Mouse (Mus musculus) limb, embryonic 14.5 days (tissue): ENCODE results near the gene Gm20388. TPM values are rescaled to one million over a fixed set of nuclear protein-coding genes. Genes with fewer than 3 reads are reported as not detected.

Source experiments
- ATAC-seq: fragments of 200-750 bp; cut with Nextera tagmentation; 2 replicates; pipeline ENCODE4 v1.8.0; 2017; ENCODE audit warnings: low read depth, moderate number of reproducible peaks, moderate TSS enrichment; ENCODE audit not compliant: low FRiP score
- DNase-seq: peaks from one replicate; pipeline ENCODE4 v3.0.0-alpha.2; 2015; ENCODE audit warnings: low spot score
- H3K27ac ChIP-seq: fragments of 300-500 bp; sonication (generic); replicated peaks from 2 replicates; pipeline ENCODE4 v1.5.1; 2014; ENCODE audit warnings: low read depth, mild to moderate bottlenecking, low read length, moderate library complexity, mixed read lengths
- H3K27me3 ChIP-seq: fragments of 300-500 bp; sonication (generic); 2 replicates; pipeline ENCODE4 v1.6.1; 2014; ENCODE audit warnings: low read length, mixed read lengths; ENCODE audit not compliant: control insufficient read depth, insufficient read depth
- H3K36me3 ChIP-seq: fragments of 300-500 bp; sonication (generic); 2 replicates; pipeline ENCODE4 v1.6.1; 2014; ENCODE audit warnings: mild to moderate bottlenecking, low read length, moderate library complexity, mixed read lengths; ENCODE audit not compliant: control insufficient read depth, insufficient read depth
- H3K4me1 ChIP-seq: fragments of 300-500 bp; sonication (generic); 2 replicates; pipeline ENCODE4 v1.6.1; 2014; ENCODE audit warnings: antibody characterized with exemption, low read length, mixed read lengths; ENCODE audit not compliant: control insufficient read depth, insufficient read depth
- H3K4me2 ChIP-seq: fragments of 300-500 bp; sonication (generic); replicated peaks from 2 replicates; pipeline ENCODE4 v1.6.1; 2014; ENCODE audit warnings: low read depth, mild to moderate bottlenecking, low read length, moderate library complexity; ENCODE audit not compliant: severe bottlenecking
- H3K4me3 ChIP-seq: fragments of 300-500 bp; sonication (generic); replicated peaks from 2 replicates; pipeline ENCODE4 v1.5.1; 2014; ENCODE audit warnings: low read length
- H3K9ac ChIP-seq: fragments of 300-500 bp; sonication (generic); 2 replicates; pipeline ENCODE4 v1.6.1; 2014; ENCODE audit warnings: mild to moderate bottlenecking, low read depth, low read length, moderate library complexity; ENCODE audit not compliant: severe bottlenecking
- H3K9me3 ChIP-seq: fragments of 300-500 bp; sonication (generic); 2 replicates; pipeline ENCODE4 v1.6.1; 2016; ENCODE audit warnings: low read length; ENCODE audit not compliant: control insufficient read depth
- POLR2A ChIP-seq: fragments of 200-500 bp; IDR thresholded peaks from 2 replicates; pipeline ENCODE4 v1.8.0; 2012; ENCODE audit warnings: inconsistent platforms, mild to moderate bottlenecking, moderate library complexity, borderline replicate concordance; ENCODE audit not compliant: insufficient read depth, insufficient read length; ENCODE audit errors: extremely low read depth
- WGBS: fragments of 180-500 bp; shearing (Covaris S2); extraction: QIAGEN DNeasy Blood & Tissue Kit; methylation state at CpG from one replicate; pipeline ENCODE4 v1.1.7; 2014; 5-methylcytosine and 5-hydroxymethylcytosine counted together
- polyA plus RNA-seq, 2 experiments: library from polyadenylated mRNA; depleted of rRNA in 1 of 2; stranded (reverse) in 1 of 2; unstranded in 1 of 2; fragments of >200 nt; fragmentation: Nextera tagmentation in 1 of 2; extraction: Ambion mirVana in 1 of 2; gene quantifications; 2 replicates each; pipeline versions ENCODE4 v1.2.1 to v1.2.3; 2012 to 2014

The Gm20388 gene
- polyA plus RNA-seq, 2 experiments = 1.9 to 49.9 TPM

DNA sequence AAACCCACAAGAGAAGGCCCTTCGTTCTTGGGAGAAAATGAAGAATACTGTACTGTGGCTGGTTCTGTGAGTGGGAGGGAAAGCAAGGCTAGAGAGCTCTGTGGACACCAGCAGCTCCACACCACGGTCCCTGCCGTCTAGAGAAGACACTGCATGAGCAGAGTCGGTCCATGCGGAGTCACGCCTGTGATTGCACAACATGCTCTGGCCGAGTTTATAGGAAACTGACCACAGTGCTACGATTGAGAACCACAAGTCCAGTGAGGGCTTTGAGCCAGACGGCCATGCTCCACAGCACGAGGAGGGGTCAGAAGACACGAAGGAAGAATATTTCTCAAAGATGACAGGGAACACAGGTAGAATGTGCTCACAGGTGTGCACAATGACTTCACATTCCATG, 3387.7 kb downstream of the Gm20388 start:
- WGBS = 91% methylated on average over 11 of the region's 11 CpGs
- TF ChIP-seq POLR2A = no peak
- H3K27me3 ChIP-seq = no peaks in the 10 kb centered on the region
- H3K9ac ChIP-seq = no peak overlapping the region
- H3K4me3 ChIP-seq = no peak overlapping the region
- H3K36me3 ChIP-seq = peaks cover 14% of the 10 kb centered on the region
- DNase-seq (no peak), ATAC-seq (no peak)
- no peak overlapping the region for H3K27ac ChIP-seq
- no peaks in the 10 kb centered on the region for H3K9me3 ChIP-seq
- H3K4me2 ChIP-seq = no peak overlapping the region
- H3K4me1 ChIP-seq = no peaks in the 10 kb centered on the region

DNA sequence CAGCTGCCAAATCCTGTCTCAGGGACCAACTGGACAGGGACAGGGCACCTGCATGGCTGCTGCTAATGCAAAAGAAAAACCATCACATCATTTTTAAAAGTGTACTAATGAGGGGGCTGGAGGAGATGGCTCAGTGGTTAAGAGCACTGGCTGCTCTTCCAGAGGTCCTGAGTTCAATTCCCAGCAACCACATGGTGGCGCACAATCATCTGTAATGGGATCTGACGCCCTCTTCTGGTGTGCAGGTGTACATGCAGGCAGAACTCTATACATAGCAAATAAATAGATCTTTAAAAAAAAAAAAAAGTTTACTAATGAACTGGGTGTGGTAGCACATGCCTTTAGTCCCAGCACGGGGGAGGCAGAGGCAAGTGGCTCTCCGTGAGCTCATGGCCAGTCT, 3398.1 kb downstream of the Gm20388 start:
- TF ChIP-seq POLR2A = no peak
- Histone ChIP-seq H3K27ac (no peak overlapping the region), H3K4me3 (no peak overlapping the region), H3K9ac (no peak overlapping the region), H3K36me3 (peaks cover 16% of the 10 kb centered on the region), H3K9me3 (no peaks in the 10 kb centered on the region), H3K27me3 (no peaks in the 10 kb centered on the region), H3K4me1 (no peaks in the 10 kb centered on the region), H3K4me2 (no peak overlapping the region)
- WGBS = 75% methylated on average over 4 of the region's 4 CpGs
- DNase-seq = no peak
- no peak for ATAC-seq

DNA sequence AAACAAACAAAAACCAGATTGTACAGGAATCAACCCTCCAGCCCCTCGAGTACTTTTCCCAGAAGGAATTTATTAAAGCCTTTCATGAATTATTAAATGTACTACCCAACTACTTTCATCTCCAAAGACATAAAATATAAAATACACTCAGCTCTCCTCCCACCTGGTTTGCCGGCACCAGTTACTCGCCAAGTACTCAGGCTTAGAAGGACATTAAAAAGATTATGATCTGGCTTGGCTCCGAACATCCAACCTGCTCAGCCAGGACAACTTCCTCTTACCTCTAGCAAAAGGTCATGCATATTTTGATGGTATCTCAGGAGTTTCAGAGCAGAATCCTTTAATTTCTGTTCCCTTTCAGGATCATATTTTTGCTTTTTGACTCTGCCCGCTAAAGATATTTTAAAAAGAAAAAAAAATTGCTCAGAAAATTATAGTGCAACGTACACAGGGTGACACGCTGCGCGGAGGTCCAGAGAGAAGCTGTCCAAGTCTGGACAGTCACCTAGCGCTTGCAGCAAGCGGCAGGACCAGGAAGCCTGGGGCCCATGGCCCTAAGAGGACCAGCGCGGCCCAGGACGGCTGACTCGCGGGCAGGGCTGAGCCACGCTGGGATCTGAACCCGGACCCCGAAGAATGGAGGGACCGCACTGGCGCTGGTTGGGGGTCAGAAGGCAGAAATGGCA, 3407.3 kb downstream of the Gm20388 start:
- DNase-seq = no peak
- H3K4me3 ChIP-seq = peak overlapping the region; percentile 57
- H3K4me1 ChIP-seq = peaks cover 4% of the 10 kb centered on the region; the same call in 1 of the 2 replicates
- H3K9me3 ChIP-seq = no peaks in the 10 kb centered on the region
- no peaks in the 10 kb centered on the region for H3K36me3 ChIP-seq
- no peaks in the 10 kb centered on the region for H3K27me3 ChIP-seq
- H3K9ac ChIP-seq = peak overlapping the region; percentile 64
- TF ChIP-seq POLR2A = no peak
- no peak overlapping the region for H3K27ac ChIP-seq
- peak overlapping the region; percentile 83 for H3K4me2 ChIP-seq
- peak; percentile 59; the same call in 1 of the 2 replicates for ATAC-seq
- WGBS = 5% methylated on average over 16 of the region's 21 CpGs

DNA sequence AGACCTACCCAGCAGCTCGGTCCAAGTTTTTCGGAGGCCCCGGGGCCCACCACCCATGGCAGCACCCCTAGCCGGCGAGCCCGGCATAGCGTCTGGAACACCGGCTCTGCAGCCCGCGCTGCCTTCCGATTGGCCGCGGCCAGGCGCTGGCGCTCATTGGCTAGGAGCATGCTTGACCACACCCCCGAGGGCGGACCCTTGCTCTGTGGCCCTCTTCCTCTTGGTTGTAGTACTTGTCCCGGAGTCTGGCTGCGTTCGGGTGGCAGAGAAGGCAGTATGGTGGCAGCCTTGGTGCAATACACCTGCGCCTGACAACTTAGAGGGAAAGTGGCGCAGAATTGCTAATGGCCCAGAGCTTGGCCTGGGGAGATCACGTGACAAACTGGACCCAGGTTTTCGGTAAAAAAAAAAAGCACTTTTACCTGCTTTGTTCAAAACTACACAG, 3407.8 kb downstream of the Gm20388 start, which contains the start of gene Fanca:
TSS of gene Fanca (minus strand) at position 110 of the 445 bp plus-strand sequence.
- peak within 1 kb of the TSS; percentile 57 for H3K4me3 ChIP-seq
- H3K27me3 ChIP-seq = no peaks in the 10 kb centered on the region
- peak within 1 kb of the TSS; percentile 83 for H3K4me2 ChIP-seq
- ATAC-seq (peak; percentile 100), DNase-seq (peak; percentile 96)
- peak within 1 kb of the TSS; percentile 64 for H3K9ac ChIP-seq
- H3K4me1 ChIP-seq = peaks cover 4% of the 10 kb centered on the region; the same call in 1 of the 2 replicates
- no peaks in the 10 kb centered on the region for H3K9me3 ChIP-seq
- under 1% methylated on average over 16 of the region's 24 CpGs for WGBS
- H3K36me3 ChIP-seq = no peaks in the 10 kb centered on the region
- TF ChIP-seq POLR2A = 0 out of 2 replicates have a peak, but pooled peaks have one; percentile 8
- H3K27ac ChIP-seq = no peak within 1 kb of the TSS

DNA sequence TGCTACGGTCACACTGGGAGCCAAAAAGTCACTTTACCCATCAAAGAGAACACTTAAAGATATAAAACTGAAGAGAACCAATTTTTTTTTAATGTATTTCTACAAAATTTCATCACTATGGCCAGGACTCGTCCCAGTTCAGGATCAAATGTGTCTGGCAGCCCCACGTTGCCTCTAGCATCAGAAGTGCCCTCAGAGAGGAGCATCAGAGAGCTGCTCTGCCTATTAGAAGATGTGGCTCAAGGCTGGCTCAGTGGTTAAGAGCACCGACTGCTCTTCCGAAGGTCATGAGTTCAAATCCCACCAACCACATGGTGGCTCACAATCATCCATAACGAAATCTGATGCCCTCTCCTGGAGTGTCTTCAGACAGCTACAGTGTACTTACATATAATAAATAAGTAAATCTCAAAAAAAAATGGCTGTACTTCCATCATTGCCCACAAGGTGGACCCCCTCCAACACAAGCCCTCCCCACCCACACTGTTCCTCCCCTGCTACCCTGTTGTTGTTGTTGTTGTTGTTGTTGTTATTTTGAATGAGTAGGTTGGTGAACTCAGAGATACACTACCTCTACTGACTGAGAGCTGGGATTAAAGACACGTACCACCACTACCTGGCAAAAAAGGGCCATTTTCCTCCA, 3409.0 kb downstream of the Gm20388 start:
- no peak for TF ChIP-seq POLR2A
- Histone ChIP-seq H3K4me2 (no peak overlapping the region), H3K9ac (no peak overlapping the region), H3K4me3 (no peak overlapping the region), H3K36me3 (no peaks in the 10 kb centered on the region), H3K9me3 (no peaks in the 10 kb centered on the region), H3K4me1 (peaks cover 4% of the 10 kb centered on the region; the same call in 1 of the 2 replicates), H3K27me3 (no peaks in the 10 kb centered on the region), H3K27ac (no peak overlapping the region)
- no peak for ATAC-seq
- peak; percentile 39 for DNase-seq
- WGBS = 30% methylated on average over 7 of the region's 7 CpGs
